Comparison of ENCODE assay signal across 10 mouse cellular contexts in the genomic region with DNA sequence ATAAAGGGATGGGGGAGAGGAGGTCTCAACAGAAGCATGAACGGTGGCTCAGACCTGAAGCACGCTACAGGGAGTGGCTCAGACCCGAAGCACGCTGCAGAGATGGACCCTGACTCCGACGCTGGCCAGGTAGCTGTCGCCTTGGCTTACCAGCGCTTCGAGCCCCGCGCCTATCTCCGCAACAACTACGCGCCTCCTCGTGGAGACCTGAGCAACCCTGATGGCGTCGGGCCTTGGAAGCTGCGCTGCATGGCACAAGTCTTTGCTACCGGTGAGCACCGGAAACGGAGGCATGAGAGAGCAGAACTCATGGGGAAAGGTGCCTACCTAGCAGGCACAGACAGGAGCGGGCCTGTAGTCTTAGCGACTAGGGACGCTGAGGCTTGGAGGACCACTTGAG. TPM values are rescaled to one million over a fixed set of nuclear protein-coding genes. Genes with fewer than 3 reads are reported as not detected.
DNase-seq lines count a peak whose midpoint lies in the region; ATAC-seq lines count a peak whose summit lies in the region.
"Had no signal": no experiment of that assay in that cellular context is flagged by ENCODE, and none has a peak within 500 bp of the region (broad histone marks: within the 10 kb centered on the region; RNA-seq: fewer than 3 reads in every experiment).

No protein-coding gene starts in this region.

- H3K4me3 ChIP-seq in heart, embryonic 11.5 days (ENCODE audit: low read depth, low read length) = no peak overlapping the region
- H3K4me3 ChIP-seq in embryonic facial prominence, embryonic 13.5 days = peak overlapping the region; percentile 21
- peak overlapping the region; percentile 14; the same call in 1 of the 2 replicates for H3K4me3 ChIP-seq in limb, embryonic 13.5 days

- 12% methylated on average over 24 of the region's 24 CpGs for WGBS in heart, embryonic 11.5 days (ENCODE audit: insufficient replicate concordance)
- 20% methylated on average over 24 of the region's 24 CpGs for WGBS in embryonic facial prominence, embryonic 13.5 days
- 15% methylated on average over 24 of the region's 24 CpGs for WGBS in limb, embryonic 13.5 days

- DNase-seq in heart, adult 9 months (ENCODE audit: low spot score in 2 of 2) = no peak
- peak; percentile 40 for DNase-seq in ES-CJ7 (ENCODE audit: low read depth, low spot score)
- no peak for DNase-seq in right cerebral cortex, adult 2 months (ENCODE audit: low spot score in 2 of 2)
- DNase-seq in left cerebral cortex, adult 18-20 months (ENCODE audit: low spot score in 2 of 2) = no peak
- no peak for DNase-seq in lung, postnatal 25 days (ENCODE audit: low spot score)

- no peaks in the 10 kb centered on the region for H3K9me3 ChIP-seq in heart, embryonic 11.5 days (replicated peaks; ENCODE audit: control insufficient read depth, low read length)
- no peaks in the 10 kb centered on the region for H3K9me3 ChIP-seq in embryonic facial prominence, embryonic 13.5 days
- H3K9me3 ChIP-seq in limb, embryonic 13.5 days = no peaks in the 10 kb centered on the region

- H3K9ac ChIP-seq in heart, embryonic 11.5 days (ENCODE audit: low read depth, low read length) = peak overlapping the region; percentile 63; the same call in 1 of the 2 replicates
- peak overlapping the region; percentile 59; the same call in 1 of the 2 replicates for H3K9ac ChIP-seq in embryonic facial prominence, embryonic 13.5 days
- H3K9ac ChIP-seq in limb, embryonic 13.5 days = peak overlapping the region; percentile 25; the same call in 1 of the 2 replicates

- ATAC-seq in heart, embryonic 11.5 days (replicated peaks; ENCODE audit: insufficient number of reproducible peaks, low FRiP score, low TSS enrichment) = no peak
- no peak for ATAC-seq in embryonic facial prominence, embryonic 13.5 days (ENCODE audit: insufficient number of reproducible peaks, insufficient read depth, low FRiP score, low TSS enrichment, low read depth)
- no peak for ATAC-seq in limb, embryonic 13.5 days (ENCODE audit: low FRiP score, low read depth)
- ATAC-seq: Patski had no signal

- H3K36me3 ChIP-seq in heart, embryonic 11.5 days (ENCODE audit: control insufficient read depth, insufficient read depth, low read length) = no peaks in the 10 kb centered on the region
- H3K36me3 ChIP-seq in embryonic facial prominence, embryonic 13.5 days = 0 out of 2 replicates have a peak, but pooled peaks cover 2% of the 10 kb centered on the region
- H3K36me3 ChIP-seq in limb, embryonic 13.5 days = no peaks in the 10 kb centered on the region

- H3K27me3 ChIP-seq in heart, embryonic 11.5 days (ENCODE audit: control insufficient read depth, insufficient read depth, low read length) = peaks cover 19% of the 10 kb centered on the region
- peaks cover 79% of the 10 kb centered on the region for H3K27me3 ChIP-seq in embryonic facial prominence, embryonic 13.5 days
- peaks cover 85% of the 10 kb centered on the region for H3K27me3 ChIP-seq in limb, embryonic 13.5 days
- H3K27me3 ChIP-seq: Patski had no signal

- peak overlapping the region; percentile 38 for H3K4me2 ChIP-seq in heart, embryonic 11.5 days
- peak overlapping the region; percentile 36 for H3K4me2 ChIP-seq in embryonic facial prominence, embryonic 13.5 days
- peak overlapping the region; percentile 48 for H3K4me2 ChIP-seq in limb, embryonic 13.5 days (replicated peaks)

- peaks cover 47% of the 10 kb centered on the region for H3K4me1 ChIP-seq in heart, embryonic 11.5 days (ENCODE audit: control insufficient read depth, insufficient read depth, low read length)
- peaks cover 9% of the 10 kb centered on the region for H3K4me1 ChIP-seq in embryonic facial prominence, embryonic 13.5 days
- peaks cover 5% of the 10 kb centered on the region; the same call in 1 of the 2 replicates for H3K4me1 ChIP-seq in limb, embryonic 13.5 days

- no peak overlapping the region for H3K27ac ChIP-seq in heart, embryonic 11.5 days (ENCODE audit: low read depth, low read length)
- H3K27ac ChIP-seq in embryonic facial prominence, embryonic 13.5 days = no peak overlapping the region
- H3K27ac ChIP-seq in limb, embryonic 13.5 days = no peak overlapping the region

RNA-seq across cellular contexts. Expression of gene Pnmt, which starts 0.3 kb away (rescaled TPM):
- 3.9 and 4.8 TPM in 2 replicates for polyA plus RNA-seq in heart, embryonic 11.5 days (2014; fragmentation: Nextera tagmentation; extraction: Ambion mirVana)
- 0.45 and 1.3 TPM in 2 replicates for polyA plus RNA-seq in embryonic facial prominence, embryonic 13.5 days (2015; fragmentation: Nextera tagmentation; extraction: Ambion mirVana)
- 1.4 and 1.6 TPM in 2 replicates for polyA plus RNA-seq in limb, embryonic 13.5 days (2015; fragmentation: Nextera tagmentation; extraction: Ambion mirVana)
- under 1 TPM; 0.30 to 0.74 TPM for total RNA-seq in left cerebral cortex, adult 18-20 months (2021)
- polyA plus RNA-seq: Patski; spleen, adult 2 months had no signal

RNA-seq across cellular contexts. Expression of gene Tcap, which starts 3.0 kb away (rescaled TPM):
- 149 and 151 TPM in 2 replicates for polyA plus RNA-seq in heart, embryonic 11.5 days (2014; fragmentation: Nextera tagmentation; extraction: Ambion mirVana)
- 0.89 and 1.1 TPM in 2 replicates for polyA plus RNA-seq in embryonic facial prominence, embryonic 13.5 days (2015; fragmentation: Nextera tagmentation; extraction: Ambion mirVana)
- 11.3 and 12.9 TPM in 2 replicates for polyA plus RNA-seq in limb, embryonic 13.5 days (2015; fragmentation: Nextera tagmentation; extraction: Ambion mirVana)
- total RNA-seq in left cerebral cortex, adult 18-20 months (2021) = 1 to 10 TPM; 6.9 to 8.1 TPM
- polyA plus RNA-seq: Patski had no signal

RNA-seq across cellular contexts. Expression of gene Pgap3, which starts 13.7 kb away (rescaled TPM):
- polyA plus RNA-seq in heart, embryonic 11.5 days (2014; fragmentation: Nextera tagmentation; extraction: Ambion mirVana) = 10.6 and 13.7 TPM in 2 replicates
- 10.9 and 11.3 TPM in 2 replicates for polyA plus RNA-seq in embryonic facial prominence, embryonic 13.5 days (2015; fragmentation: Nextera tagmentation; extraction: Ambion mirVana)
- 10.4 and 12.4 TPM in 2 replicates for polyA plus RNA-seq in limb, embryonic 13.5 days (2015; fragmentation: Nextera tagmentation; extraction: Ambion mirVana)
- total RNA-seq in left cerebral cortex, adult 18-20 months (2021) = 10 to 100 TPM in 1 of 2 experiments, 1 to 10 TPM in 1; 9.4 to 10.3 TPM

RNA-seq across cellular contexts. Expression of gene Erbb2, which starts 25.7 kb away (rescaled TPM):
- polyA plus RNA-seq in heart, embryonic 11.5 days (2014; fragmentation: Nextera tagmentation; extraction: Ambion mirVana) = 48.0 and 56.4 TPM in 2 replicates
- 49.6 and 51.1 TPM in 2 replicates for polyA plus RNA-seq in embryonic facial prominence, embryonic 13.5 days (2015; fragmentation: Nextera tagmentation; extraction: Ambion mirVana)
- 47.3 and 53.0 TPM in 2 replicates for polyA plus RNA-seq in limb, embryonic 13.5 days (2015; fragmentation: Nextera tagmentation; extraction: Ambion mirVana)
- 1 to 10 TPM; 2.0 to 2.2 TPM for total RNA-seq in left cerebral cortex, adult 18-20 months (2021)

RNA-seq across cellular contexts. Expression of gene Stard3, which starts 28.4 kb away (rescaled TPM):
- polyA plus RNA-seq in heart, embryonic 11.5 days (2014; fragmentation: Nextera tagmentation; extraction: Ambion mirVana) = 39.6 and 40.6 TPM in 2 replicates
- polyA plus RNA-seq in embryonic facial prominence, embryonic 13.5 days (2015; fragmentation: Nextera tagmentation; extraction: Ambion mirVana) = 38.3 and 42.3 TPM in 2 replicates
- polyA plus RNA-seq in limb, embryonic 13.5 days (2015; fragmentation: Nextera tagmentation; extraction: Ambion mirVana) = 41.9 and 43.2 TPM in 2 replicates
- 10 to 100 TPM; 39.8 to 40.9 TPM for total RNA-seq in left cerebral cortex, adult 18-20 months (2021)

Comparison
In these comparisons a context has a peak if more than half of its experiments do, and no peak if none do; other contexts are left out.
1. RNA of gene Tcap, which starts 3.0 kb away (polyA plus RNA-seq): 149 to 151 TPM in heart, embryonic 11.5 days; 11.3 to 12.9 TPM in limb, embryonic 13.5 days and 0.89 to 1.1 TPM in embryonic facial prominence, embryonic 13.5 days; every median in the first group is over 10 times any median in the second.
2. Peak in every context shown above with its lines, with median percentiles within 50 percentile points of each other: H3K4me2 ChIP-seq and H3K9ac ChIP-seq.